Mouse (Mus musculus) testis, postnatal 14 days (tissue): Measurements from ENCODE around the gene Ccnl1.

Source experiments
- DNase-seq: peaks from one replicate; pipeline ENCODE4 v3.0.0; 2021; ENCODE audit warnings: low spot score

Ccnl1 gene

GRCm38 (mm10) chr3:65925058-65925740, 32.9 kb downstream of the Ccnl1 start:
- no peak for DNase-seq

- no peak for DNase-seq
Measured at GRCm38 (mm10) chr3:65922420-65922819, 35.6 kb downstream of the Ccnl1 start.

GRCm38 (mm10) chr3:65921671-65922070, 36.4 kb downstream of the Ccnl1 start:
- no peak for DNase-seq

- DNase-seq: no peak
Measured at GRCm38 (mm10) chr3:65919016-65919415, 39.0 kb downstream of the Ccnl1 start.

- no peak for DNase-seq
Measured at GRCm38 (mm10) chr3:65912928-65913327, 45.1 kb downstream of the Ccnl1 start.

- DNase-seq: no peak
Measured at GRCm38 (mm10) chr3:65912217-65912616, 45.8 kb downstream of the Ccnl1 start.

- DNase-seq: no peak
Measured at GRCm38 (mm10) chr3:65911265-65911664, 46.8 kb downstream of the Ccnl1 start.

GRCm38 (mm10) chr3:65909454-65909853, 48.6 kb downstream of the Ccnl1 start:
- DNase-seq: no peak

GRCm38 (mm10) chr3:65907536-65907935, 50.5 kb downstream of the Ccnl1 start:
- no peak for DNase-seq

GRCm38 (mm10) chr3:65905281-65906169, 52.5 kb downstream of the Ccnl1 start:
- no peak for DNase-seq

GRCm38 (mm10) chr3:65904711-65905110, 53.3 kb downstream of the Ccnl1 start:
- DNase-seq: peak; percentile 38

GRCm38 (mm10) chr3:65904106-65904505, 53.9 kb downstream of the Ccnl1 start:
- no peak for DNase-seq

- DNase-seq: no peak
Measured at GRCm38 (mm10) chr3:65898598-65899278, 59.3 kb downstream of the Ccnl1 start.

GRCm38 (mm10) chr3:65897233-65897993, 60.6 kb downstream of the Ccnl1 start:
- no peak for DNase-seq
